Mouse (Mus musculus) embryonic fibroblast, embryonic 13.5 days (primary cell): Measurements from ENCODE around the gene Phactr4.

Experiments
- CTCF ChIP-seq: IDR thresholded peaks from 2 replicates; pipeline ENCODE4 v1.5.1; 2011; ENCODE audit warnings: mild to moderate bottlenecking, control low read depth, low read length, moderate library complexity, borderline replicate concordance; ENCODE audit not compliant: insufficient read depth
- POLR2A ChIP-seq: IDR thresholded peaks from 2 replicates; pipeline ENCODE4 v1.6.1; 2011; ENCODE audit warnings: low read depth, mild to moderate bottlenecking, control low read depth, low read length, moderate library complexity

- no peak for TF ChIP-seq CTCF
- TF ChIP-seq POLR2A = no peak
Observed at GRCm38 (mm10) chr4:132454216-132454615, 31.9 kb upstream of the Phactr4 start.
